Mouse (Mus musculus) cerebellum, adult 2 months (tissue): ENCODE results near the gene Socs4.

Experiments
- CTCF ChIP-seq: fragments of 200-500 bp; IDR thresholded peaks from 2 replicates; pipeline ENCODE4 v1.5.1; 2011; ENCODE audit warnings: low read depth, mild to moderate bottlenecking, control low read depth, low read length, moderate library complexity, borderline replicate concordance; ENCODE audit not compliant: insufficient read depth
- POLR2A ChIP-seq: fragments of 200-500 bp; IDR thresholded peaks from 2 replicates; pipeline ENCODE4 v1.6.1; 2011; ENCODE audit warnings: low read length, control low read depth, borderline replicate concordance; ENCODE audit not compliant: insufficient read depth

DNA sequence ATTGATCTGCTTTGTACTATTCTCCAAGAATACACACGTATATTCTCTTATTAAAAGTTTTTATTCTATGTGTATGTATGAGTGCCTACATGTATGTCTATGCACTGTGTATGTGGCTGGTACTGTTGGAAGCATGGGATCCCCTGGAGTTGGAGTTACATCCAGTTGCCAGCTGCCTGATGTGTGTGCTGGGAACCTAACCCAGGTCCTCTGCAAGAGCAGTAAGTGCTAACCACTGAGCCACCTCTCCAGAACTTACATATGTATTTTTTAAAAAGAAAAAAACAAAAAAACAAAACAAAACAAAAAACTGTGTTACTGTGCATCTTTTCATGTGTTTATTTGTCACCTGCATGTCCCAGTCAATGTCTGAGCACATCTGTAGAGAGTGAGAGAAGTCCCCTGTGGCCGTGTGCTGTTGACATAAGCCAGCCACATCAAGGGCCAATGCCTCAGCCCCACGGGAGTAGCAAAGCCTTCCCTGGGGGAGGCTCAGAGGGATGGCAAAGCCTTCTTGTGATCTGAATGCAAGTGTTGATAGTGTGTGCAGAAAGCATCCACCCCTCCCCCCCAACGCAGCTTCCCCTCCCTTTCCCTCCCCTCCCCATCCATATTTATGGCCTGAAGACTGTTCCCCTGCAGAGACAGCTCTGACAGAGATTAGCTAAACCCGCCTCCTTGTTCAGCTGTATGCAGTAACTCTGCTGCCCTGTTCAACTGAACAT, 42.0 kb upstream of the Socs4 start:
- TF ChIP-seq POLR2A, result no peak
- no peak for TF ChIP-seq CTCF
